Mouse (Mus musculus) small intestine, adult 2 months (tissue): ENCODE data around the gene Ppp1r13b.

Source experiments
- CTCF ChIP-seq: fragments of 200-500 bp; IDR thresholded peaks from 2 replicates; pipeline ENCODE4 v1.5.1; 2012; ENCODE audit warnings: low read depth, mild to moderate bottlenecking, control low read depth, inconsistent platforms, low read length, moderate library complexity, mixed read lengths; ENCODE audit not compliant: insufficient replicate concordance, insufficient read length; ENCODE audit errors: extremely low read depth
- POLR2A ChIP-seq: fragments of 200-500 bp; IDR thresholded peaks from 2 replicates; pipeline ENCODE4 v1.6.1; 2012; ENCODE audit warnings: low read depth, mild to moderate bottlenecking, control low read depth, inconsistent platforms, low read length, moderate library complexity

- TF ChIP-seq POLR2A (no peak), CTCF (peak; percentile 90; the same call in 1 of the 2 replicates)
Measured at GRCm38 (mm10) chr12:111946716-111947115, 38.8 kb upstream of the Ppp1r13b start.
